Mouse (Mus musculus) kidney, adult 18-20 months (tissue): Measurements from ENCODE around the gene Rbfox1.

Source experiments
- DNase-seq: peaks from one replicate; pipeline ENCODE4 v3.0.0; 2021

Rbfox1 gene

DNA sequence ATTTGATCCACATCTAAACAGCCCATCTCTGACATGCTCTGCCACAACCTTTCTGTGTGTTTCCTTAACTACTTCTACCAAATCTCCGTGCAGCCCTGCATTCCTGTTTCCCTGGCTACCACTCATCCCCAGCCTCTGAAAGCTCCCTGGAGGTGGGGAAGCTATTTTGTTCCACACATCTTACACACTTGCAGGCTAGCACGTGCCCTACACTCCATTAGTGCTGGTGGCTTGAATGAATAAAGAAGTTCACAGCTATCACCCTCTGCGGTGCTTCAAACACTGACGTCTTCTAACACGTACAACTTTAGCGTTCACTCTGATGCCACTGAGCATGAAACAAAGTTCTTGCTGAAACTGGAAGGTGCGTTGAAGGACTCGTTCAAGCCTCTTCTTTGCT, 379.4 kb downstream of the Rbfox1 start:
- no peak for DNase-seq

DNA sequence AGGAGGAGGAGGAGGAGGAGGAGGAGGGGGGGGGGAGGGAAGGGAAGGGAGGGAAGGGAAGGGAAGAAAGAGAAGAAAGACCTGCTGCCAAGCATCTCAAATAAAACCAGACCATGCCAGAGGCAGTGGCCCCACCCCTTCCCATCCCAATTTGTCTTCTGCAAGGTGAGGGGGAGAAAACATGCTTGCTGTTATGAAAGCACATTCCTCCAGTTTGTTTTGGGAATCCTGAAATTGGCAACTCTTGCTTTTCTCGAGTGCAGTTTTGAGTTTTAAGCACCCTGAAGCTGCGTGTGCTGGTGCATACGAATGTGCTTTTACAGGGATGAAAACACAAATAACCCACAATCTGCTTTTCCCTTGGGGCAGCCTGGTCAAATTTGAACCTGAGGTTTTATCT, 380.5 kb downstream of the Rbfox1 start:
- no peak for DNase-seq

DNA sequence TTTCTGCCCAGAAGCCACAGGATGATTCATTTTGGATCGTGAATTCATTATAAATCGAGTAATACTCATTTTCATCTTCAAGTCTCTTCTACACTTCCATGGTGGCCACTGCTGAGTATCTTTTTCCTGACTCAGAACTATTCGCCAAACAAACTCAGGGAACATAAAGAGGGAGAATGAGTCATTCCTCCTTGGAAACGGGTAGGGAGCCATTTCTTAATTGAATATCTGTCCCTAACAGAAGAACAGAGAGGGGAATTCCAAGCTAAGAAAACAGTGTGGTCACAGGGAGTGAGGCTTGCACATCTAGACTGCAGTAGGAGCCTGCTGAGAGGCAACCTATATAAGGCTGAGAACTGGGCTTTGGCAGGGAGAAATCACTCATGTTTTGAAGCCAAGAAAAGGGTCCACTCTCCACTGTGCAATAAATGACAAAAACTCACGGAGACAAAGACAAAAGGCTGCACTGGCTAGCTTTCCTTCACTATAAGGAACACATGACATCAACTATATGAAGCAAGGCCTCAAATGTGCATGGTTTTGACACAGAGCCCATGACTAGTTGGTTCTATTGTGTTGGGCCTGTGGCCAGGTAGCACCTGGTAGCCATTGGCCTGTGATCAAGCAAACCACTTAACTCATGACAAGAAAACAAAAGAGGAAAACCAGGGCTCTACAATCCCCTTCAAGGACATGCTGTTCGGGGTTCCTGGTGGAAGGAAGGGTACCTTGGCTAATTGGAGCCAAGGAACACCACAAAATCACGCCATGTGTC, 386.6 kb downstream of the Rbfox1 start:
- no peak for DNase-seq

DNA sequence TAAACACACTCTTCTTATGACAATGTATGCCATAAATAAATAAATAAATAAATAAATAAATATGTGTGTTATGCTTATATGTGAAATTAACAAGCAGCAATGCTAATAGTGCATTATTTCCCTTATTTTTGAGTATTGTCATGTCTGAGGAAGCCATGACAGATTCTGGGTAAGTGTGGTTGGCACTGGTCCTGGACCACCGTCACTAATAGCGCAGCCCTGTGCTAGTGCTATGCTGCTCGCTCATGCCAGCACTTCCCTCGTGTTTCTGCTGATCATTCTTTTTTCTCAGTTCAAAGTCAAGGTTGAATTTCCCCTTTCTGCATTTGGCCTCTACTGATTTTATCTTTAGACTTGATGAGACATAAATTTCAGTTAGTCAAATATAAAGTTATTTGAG, 398.3 kb downstream of the Rbfox1 start:
- no peak for DNase-seq

DNA sequence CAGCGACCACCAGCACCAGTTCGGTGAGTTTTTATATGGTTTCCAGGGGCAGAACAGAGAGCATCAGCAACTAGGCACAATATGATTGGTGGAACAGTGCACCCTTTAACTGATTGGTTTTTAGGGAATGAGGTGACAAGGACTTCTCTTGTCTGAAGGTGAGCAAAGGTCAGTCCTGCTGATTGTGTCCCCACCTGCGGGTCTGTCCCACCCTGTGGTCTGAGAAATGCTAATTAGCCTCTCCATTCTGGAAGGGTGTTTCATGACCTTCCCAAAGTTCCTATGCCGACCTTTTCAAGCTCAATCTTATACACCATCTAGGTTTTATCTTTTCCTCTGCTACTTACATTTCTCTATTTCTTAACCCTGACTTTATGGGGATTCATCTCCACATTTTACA, 399.2 kb downstream of the Rbfox1 start:
- DNase-seq, result no peak

DNA sequence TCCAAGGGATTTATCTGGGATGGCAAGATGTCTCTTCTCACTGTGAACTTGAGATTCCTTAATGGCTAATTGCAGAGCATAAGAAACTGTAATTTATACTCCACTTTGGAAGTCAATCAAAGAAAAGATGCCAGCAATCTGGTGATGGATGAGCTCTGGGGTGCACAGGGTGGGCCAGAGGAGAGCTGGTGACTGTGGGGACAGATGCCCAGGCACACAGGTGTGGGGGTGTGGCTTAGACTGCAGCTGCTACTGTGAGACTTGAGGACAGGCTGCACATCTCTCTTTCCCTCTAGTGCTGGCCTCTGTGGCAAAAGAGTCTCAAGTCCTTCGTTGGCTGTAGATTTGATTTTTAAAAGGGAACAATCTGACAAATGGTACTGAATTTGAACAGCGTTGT, 402.5 kb downstream of the Rbfox1 start:
- DNase-seq, result no peak

DNA sequence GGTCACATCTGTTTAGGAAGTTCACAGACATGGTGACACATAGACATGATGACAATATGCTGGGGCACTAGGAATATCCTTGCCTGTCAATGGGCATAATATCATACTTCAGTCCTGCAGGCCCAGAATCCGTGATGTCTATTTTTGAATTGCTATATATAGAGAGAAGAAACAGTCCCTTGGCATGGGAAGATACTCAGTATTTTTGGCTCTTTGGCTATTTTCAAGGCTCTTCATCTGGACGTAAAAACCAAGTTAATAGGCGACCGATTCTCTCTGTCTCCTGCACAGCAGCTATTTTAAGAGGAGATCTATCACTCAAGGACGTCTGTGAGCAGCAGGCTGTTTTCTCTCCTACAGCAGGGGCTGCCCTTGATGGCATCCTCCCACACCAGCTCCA, 415.0 kb downstream of the Rbfox1 start:
- no peak for DNase-seq

DNA sequence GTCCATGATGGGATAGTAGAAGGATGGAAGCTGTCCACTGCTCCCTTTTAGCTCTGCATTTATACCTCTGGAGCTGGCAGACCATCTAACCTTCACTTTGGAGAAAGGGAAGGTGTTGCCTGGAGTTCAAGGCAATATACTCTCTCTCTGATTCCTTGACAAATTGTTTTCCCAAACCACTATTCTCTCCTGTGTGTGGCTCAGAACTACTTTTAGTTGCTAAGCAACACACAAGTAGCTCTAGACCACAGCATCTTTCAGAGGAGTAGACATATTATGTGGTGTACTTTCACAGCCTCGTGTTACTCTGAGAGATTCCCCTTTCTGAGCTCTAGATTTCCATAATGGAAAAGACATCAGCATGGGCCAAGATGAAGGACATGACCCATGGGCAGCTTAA, 417.9 kb downstream of the Rbfox1 start:
- no peak for DNase-seq

DNA sequence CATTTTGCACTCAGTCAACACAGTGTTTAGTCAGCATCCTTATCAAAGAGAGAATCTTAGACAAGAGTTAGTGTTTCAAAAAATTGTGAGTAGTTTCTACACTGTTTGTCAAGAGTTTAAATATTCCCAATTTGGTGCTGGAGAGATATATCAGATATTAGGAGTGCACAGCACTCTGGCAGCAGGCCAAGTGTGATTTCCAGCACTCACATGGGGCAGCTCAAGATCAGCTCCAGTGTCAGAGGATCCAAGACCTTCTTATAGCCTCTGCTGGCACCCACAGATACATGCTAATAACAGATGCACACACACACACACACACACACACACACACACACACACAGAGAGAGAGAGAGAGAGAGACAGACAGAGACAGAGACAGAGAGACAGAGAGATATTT, 424.8 kb downstream of the Rbfox1 start:
- no peak for DNase-seq

DNA sequence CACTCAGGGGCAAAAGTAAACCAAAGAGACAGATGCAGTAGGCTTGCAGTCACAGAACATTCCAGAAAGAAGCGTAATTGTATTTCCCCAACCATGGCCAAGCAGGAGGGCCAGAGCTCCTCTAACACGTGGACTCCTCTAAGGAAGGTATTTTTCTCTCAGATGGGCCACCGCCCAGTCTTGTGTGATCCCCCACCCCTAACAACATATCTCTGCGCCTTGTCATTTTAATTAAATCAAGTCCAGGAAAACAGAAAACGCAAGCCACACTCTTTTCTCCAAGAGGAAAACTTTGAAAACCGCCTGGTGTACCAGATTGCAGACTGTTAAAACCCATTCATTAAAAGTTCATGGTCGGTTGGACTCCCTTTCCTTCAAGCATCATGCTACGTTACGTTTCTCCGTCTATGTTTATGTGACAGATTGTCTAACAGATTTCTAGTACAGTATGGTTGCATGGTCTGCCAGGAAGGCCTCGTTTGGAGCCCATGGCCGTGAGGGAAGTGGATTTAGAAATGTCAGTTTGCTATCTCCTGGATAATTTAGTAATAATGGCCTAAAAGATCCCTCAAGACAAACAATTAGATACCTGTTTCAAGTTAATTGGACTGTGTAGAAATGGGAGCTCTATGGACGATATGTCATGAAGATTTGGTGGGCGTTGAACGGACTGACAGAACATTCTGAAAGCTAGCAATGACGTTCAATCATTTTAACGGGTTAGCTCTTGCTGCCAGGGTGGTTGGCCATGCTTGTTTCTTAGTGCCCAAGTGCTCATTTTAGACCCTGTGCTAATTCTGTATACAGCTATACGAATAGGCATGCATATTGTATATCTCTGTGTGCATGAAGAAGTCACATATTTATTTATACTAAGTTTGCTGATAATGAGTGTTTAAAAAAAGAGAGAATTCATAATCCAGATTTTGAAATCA, 425.9 kb downstream of the Rbfox1 start:
- DNase-seq, result no peak

DNA sequence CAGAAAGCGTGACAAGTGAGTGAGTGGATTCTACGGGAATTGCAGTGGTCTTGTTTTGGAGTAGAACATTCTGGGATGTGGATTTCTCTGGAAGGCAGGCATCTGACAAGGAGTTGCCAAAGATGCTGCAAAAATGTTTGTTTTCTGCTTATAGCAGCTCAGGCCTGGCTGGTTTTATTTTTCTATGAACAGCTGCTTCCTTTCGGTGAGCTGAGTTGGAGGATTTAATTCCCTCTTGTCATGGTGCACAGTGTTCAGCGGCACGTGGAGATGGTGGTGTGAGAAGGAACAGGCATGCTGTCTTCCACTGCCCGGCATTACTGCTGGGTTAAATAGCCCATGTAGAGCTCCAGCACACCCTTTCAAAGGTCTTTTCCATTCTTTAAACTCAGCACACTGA, 428.5 kb downstream of the Rbfox1 start:
- DNase-seq, result no peak

DNA sequence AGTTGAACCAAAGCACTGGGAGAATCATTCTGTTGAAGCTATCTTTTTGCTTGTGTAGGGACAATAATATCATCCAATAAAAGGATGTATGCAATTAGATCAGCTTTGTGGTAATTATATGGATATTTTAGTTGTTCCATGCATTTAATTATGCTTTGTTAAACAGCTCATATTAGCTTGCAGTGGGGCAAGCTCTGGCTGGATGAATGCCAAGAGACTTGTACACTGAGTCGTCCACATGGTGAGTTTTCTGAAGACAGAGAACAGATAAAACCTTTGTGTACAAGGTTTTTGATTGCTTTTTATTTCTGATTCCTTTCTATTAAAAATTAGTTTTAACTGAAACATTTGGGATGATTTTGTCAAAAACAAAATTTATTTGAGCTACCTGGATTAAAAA, 439.7 kb downstream of the Rbfox1 start:
- no peak for DNase-seq

DNA sequence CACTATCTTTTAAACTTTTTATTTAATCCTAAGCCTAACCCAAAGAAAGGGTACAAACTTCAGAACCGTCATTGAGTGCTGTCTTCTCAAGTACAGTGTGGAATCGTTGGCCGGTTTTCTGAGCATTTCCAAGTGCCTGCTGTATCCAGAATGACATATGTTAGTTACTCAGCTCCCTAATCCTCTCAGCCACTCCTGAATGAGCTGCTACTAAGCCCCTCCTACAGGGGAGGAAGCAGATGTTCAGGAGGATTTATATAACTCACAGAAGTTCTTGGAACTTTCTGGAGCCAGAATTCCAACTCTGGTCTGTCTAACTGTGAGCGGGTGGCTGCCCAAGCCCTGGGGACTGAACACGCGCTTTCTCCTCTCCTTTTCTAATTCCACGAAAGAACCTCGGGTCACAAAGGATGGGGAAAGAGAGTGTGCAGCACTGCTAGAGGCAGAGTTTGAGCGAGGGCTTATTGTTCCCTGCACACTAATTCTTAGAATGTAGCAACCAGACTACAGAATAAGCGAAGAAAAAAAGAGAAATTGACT, 446.3 kb downstream of the Rbfox1 start:
- DNase-seq, result no peak

DNA sequence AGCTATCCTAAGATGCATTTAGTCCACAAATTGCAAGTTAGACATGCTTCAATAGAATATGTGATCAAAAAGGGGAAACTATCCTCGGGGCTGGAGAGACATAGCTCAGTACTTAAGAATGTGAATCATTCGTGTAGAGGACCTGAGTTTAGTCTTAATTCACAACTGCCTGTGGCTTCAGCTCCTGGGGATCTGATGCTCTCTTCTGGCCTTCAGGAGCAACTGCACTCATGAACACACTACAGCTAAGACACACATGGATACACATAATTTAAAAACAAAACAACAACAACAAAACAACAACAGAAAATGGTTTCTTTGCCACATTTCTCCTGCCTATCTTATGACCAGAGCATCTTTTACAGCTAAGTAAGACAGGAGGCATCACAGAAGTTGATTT, 448.1 kb downstream of the Rbfox1 start:
- DNase-seq, result no peak

DNA sequence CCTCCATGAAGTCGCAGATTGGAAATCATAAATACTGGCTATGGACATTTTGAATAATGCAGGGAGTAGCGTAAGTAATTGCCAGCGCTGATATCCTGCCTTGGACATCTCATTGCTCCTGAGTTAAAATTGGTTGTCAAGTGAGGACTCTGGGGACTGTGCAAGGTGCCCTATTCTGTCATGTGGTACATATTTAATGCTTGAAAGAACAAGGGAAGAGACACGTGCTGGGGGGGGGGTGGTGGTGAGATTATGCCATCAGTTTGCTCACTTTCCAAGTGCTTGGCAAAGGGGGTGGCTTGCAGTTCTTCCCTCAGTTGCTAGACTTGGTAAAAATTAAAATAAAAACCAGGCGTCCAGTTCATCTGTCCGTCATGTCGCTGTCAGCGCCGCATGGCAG, 462.9 kb downstream of the Rbfox1 start:
- no peak for DNase-seq

DNA sequence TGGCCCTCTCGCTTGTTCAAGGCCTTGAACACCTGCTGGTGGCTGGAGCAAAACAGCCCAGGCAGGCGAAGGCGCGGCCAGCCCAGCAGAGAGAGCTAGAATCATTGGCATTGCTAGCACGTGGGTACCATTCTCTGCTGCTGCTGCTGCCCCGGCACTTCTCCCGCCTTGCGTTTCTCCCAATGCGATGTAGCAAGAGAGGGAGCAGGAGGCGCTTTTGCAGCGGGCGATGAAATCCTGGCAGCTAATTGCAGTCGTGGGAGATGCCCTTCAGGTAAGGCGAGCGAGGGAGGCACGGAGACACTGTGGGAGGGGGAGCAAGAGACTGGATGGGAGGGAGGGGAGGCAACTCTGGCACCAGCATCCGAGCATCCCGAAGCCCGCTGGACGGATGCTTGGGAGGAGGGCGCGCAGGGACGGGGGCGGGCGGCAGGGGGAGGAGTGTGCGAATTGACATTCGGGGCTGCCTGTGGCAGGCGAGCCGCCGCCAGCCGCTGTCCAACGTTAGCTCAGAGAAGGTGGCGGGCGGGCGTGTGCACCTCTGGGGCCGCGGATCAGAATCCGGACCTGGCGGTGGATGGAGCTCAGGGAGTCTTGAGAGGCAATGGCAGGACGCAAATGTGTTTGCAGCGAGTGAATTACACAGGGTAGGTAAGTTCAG, 463.6 kb downstream of the Rbfox1 start:
- no peak for DNase-seq

DNA sequence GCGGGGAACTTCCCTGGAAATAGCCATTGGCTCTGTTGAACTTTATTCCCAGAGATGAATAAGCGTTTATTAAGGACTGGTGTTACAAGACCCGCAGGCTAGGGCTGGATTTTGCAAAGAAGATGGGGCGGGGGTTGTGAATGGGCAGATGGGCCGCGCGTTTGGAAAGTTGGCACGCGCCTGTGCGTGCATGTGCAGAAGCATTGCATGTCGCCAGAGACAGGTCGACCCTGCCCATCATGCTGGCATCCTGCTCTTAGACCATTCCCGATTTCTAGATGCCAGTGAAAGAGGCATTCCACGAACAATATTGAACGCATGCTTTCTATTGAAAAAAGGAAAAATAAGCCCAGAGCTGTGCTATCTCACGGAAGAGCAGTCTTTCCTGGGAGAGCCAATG, 464.2 kb downstream of the Rbfox1 start:
- no peak for DNase-seq

DNA sequence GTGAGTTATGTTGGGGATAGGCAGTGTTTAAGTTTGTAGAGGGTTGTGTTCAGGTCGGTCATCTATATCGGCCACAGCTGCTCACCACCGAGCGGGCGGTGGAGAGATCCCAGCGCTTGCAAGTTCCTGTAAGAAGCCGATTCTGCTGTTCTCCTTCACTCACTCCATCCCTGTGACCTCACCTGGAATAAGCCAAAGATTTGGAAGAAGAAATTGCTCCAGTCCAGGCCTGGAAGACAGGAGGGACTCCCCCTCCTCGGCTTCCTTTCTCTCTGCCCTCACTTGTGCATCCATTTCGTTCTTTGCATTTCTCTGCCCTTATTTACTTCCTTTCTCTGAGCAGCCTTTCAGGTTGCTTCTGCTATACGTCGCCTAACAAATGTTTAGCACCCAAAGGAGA, 465.1 kb downstream of the Rbfox1 start:
- no peak for DNase-seq

DNA sequence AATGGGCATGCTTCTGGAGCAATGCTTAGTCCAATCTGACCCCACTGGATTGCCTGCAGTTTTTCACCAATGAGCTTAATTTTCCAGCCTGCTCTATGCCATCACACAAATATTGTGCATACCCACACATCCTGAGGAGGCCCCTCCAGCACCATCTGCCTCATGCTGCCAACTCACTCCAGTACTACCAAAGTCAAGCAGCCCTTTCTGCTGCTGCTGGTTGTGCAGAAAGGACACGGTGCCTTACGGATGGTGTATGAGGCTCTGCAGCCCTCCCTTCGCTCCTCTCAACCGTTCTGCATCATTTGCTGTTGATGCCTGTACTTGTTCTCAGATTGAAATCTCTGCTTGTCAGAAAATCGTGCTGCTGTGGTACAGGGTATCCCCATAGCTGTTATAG, 468.0 kb downstream of the Rbfox1 start:
- DNase-seq, result no peak

DNA sequence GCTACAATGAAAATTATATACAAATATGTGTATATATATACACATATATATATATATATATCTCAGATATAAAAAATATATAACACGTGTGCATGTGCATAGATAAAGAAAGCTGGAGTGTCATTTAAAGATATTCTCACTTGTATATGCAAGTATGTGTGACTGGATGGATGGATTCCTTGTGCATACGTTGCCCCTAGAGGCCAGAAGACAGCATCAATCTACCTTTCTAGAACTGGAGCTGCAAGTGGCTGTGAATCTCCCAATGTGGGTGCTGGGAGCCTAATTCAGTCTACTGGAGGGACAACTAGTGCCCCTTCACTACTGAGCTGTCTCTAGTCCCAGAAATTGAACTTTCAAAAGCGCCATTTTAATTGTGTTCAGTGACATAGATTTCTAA, 471.8 kb downstream of the Rbfox1 start:
- DNase-seq, result no peak

DNA sequence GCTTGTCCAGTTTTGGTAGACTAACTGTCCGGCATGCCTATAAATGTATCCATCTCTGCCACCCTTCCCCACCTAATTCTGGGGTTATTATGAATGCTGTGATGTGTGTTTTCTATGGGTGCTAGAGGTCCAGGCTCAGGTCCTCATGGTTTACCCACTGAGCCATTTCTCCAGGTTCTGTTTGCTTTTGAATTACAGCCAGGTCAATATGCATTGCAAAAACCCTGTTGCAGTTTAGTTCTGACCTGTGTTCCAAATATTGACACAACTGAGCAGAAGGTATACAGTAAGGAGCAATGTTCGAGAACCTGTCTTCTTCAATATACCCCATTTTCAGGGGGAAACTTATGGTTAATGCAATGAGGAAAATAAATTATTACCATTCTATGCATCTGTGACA, 480.6 kb downstream of the Rbfox1 start:
- DNase-seq, result no peak

DNA sequence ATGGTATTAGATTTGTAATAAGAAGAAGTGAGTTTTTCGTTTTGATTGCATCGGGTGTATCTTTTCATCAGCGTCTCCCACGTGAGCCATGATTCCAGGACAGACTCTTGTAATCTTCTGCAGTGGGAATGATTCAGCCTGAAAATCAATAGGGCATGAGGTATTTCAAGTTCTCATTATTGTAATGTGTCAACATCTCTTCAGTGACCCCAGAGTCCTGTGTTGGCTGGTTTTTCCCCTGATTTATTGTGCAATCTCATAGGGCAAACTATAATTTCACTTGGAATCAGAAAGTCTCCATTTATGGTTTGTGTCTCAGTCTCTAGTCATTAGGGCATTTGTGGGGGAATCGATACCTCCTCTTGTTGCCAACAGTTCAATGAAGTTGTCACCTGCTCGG, 481.5 kb downstream of the Rbfox1 start:
- DNase-seq, result no peak

DNA sequence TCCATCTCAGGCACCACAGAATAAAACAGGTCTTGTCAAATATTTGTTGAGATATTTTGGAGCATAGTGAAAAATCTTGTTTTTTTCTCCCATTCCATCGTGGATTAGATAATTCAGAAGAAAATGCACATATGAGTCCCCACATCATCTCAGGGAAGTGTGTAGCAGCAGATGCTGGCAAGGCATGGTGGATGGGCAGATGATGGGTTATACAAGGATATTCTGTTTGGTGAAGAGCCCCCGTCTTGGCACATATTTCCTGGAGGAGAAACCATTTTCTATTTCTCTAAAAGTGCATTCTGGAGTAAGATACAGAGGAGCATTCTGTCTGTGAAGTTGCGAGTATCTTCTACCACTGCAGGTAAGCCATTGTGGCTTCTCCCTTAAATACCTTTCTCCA, 495.8 kb downstream of the Rbfox1 start:
- no peak for DNase-seq

DNA sequence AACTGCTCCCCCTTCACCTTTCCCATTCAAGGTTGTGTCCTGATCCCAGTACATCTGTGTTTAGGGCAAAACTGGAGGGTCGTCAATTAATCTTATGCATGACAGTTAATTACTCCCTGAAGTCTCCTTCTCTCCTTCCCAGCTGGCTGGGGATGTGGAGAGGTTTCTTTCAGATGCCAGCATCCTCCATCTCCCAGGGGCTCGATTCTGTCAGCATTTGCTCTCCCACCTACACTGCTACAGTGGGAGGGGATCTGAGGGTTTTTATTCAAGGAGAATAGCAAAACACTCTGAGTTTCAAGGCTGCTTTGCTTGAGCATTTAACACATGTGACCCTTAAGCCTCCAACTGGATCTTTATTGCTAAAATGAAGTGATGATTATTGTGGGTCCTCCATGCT, 496.4 kb downstream of the Rbfox1 start:
- DNase-seq, result no peak
